Mouse (Mus musculus) thymus, postnatal 4 days (tissue): Measurements from ENCODE around the gene Ccdc85a.
"Not testable (repeated sequence)": the region's sequence is repeated elsewhere in the genome, so short reads cannot be mapped to it uniquely, and the experiment has no call there.

Experiments used
- DNase-seq: peaks from one replicate; pipeline ENCODE4 v3.0.0; 2021

The Ccdc85a gene

DNA sequence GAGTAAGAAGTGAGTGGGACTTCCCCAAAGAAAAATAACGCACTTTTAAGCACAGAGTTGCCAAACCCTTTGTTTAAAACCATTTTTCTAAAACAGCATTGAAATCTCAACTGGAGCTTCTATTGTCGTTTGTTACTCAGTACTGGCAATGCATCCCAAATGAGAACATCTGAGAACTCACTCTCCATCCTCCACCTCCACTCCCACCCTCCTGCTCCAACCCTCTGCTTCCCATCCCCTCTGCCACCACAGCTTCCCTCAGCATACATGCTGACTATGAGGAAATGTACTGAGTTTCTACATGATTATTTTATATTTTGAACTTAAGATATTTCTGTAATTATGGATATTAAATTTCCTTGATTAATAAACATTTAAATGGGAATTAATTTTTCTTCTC lies 168.3 kb downstream of the Ccdc85a start:
- no peak for DNase-seq

DNA sequence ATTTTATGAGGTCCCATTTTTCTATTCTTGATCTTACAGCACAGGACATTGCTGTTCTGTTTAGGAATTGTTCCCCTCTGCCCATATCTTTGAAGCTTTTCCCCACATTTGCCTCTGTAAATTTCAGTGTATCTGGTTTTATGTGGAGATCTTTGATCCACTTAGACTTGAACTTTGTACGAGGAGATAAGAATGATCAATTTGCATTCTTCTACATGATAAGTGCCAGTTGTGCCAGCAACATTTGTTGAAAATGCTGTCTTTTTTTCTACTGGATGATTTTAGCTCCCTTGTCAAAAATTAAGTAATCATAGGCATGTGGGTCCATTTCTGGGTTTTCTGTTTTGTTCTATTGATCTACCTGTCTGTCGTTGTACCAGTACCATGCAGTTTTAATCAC lies 174.2 kb downstream of the Ccdc85a start:
- not testable (repeated sequence) for DNase-seq

DNA sequence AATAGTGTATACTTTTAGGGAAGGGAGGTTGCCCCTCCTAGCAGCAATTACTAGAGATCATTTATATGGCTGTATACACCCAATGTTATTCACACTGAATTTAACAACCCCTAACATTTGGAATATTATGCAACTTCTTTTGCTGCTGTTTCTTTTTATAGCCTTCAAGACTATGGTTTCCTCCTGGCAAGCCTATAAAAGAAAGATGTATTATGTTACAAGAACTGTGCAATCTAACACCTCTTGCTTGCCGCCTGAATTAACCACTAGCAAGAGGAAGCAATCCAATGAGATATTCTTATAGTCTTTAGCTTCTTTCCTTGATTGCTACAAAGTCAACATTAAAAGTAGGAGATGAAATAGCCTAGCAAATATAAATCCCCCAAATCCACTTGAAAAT lies 187.0 kb downstream of the Ccdc85a start:
- no peak for DNase-seq

DNA sequence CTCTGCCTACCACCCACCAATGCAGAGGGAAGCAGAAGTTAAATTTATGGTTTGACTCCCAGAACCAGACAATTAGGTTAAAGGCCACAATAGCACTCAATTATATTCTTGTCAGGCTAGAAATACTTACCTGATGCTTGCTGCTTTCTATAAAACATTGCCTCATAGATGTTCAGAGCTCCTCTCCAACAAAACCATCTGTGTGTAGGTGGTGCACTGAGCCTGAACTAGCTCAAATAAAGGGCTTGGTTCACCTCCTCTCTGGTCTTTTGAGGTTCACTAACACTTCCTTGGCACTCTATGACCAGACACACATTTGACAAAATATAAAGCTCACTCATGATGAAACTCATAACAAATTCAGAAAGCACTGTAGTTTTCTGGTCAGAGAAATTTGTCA lies 208.2 kb downstream of the Ccdc85a start:
- no peak for DNase-seq

- DNase-seq: no peak
Measured at GRCm38 (mm10) chr11:28374636-28375035, 209.5 kb downstream of the Ccdc85a start.

- DNase-seq: not testable (repeated sequence)
Measured at GRCm38 (mm10) chr11:28371381-28371780, 212.7 kb downstream of the Ccdc85a start.

DNA sequence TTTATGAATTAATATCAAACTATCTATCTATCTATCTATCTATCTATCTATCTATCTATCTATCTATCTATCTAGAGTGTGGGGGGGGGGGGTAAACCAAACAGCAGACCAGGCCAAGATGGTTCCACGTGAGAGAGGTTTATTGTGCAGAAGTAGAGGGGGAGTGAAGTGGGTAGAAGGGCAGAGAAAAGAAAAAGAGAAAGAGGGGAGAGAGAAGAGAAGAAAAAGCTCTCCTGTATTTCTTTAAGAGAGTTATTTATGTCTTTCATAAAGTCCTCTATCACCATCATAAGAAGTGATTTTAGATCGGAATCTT lies 218.2 kb downstream of the Ccdc85a start:
- no peak for DNase-seq

GRCm38 (mm10) chr11:28365209-28365928 lies 218.8 kb downstream of the Ccdc85a start:
- peak; percentile 77 for DNase-seq

GRCm38 (mm10) chr11:28343465-28343864 lies 240.7 kb downstream of the Ccdc85a start:
- DNase-seq: no peak

- no peak for DNase-seq
Measured at GRCm38 (mm10) chr11:28341887-28342286, 242.2 kb downstream of the Ccdc85a start.

DNA sequence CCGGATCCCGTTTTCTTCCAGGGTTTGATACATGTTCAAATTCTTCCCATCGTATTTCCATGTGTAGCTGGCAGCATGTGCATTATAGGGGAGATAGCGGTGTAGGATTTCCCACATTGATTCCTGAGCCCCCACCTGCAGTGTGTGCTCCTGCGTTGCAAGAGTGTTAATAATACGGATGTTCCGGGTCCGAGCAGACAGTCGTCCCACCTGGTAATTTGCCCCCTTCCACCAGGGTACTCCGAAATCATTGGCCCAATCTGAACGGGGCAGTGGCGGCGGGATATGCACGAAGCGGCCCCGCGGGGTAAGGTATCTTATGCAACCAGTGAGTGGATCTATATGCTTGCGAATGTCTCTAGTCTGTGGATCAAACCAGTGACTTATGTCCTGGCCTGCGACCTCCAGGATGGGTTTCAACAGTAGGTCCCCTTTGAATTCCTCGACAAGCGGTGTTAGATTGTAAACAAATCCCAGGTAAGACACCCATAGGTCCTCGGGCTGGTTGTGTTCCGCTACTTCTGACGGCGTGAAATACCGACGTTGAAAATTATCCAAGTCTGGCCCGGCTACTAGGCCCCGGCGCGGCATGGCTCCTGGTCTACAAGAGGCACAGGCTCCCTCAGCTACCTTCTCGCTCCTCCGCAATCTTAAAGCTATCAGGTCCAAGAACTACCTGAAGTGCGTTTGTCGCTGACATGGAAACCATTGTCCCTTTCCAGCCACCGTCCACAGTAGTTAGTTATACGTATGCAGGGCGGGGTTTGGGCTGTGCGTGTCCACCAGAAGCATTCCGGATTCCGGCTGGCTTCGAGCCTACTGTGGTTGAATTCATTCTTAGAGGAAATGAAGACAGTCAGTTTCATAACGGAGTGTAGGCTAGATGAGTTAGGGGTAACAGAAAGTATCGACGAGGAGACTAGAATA lies 244.6 kb downstream of the Ccdc85a start, which contains the start of gene Gm6685:
Gene Gm6685, minus strand, starts transcription at position 644 of the 927 bp plus-strand sequence.
- DNase-seq: peak; percentile 7
